Mouse (Mus musculus): ENCODE data around the gene Adgrg6. TPM values are rescaled to one million over a fixed set of nuclear protein-coding genes. Genes with fewer than 3 reads are reported as not detected.

The Adgrg6 gene
- polyA plus RNA-seq, 1 experiment from 2014 or later = 0.27 TPM

DNA sequence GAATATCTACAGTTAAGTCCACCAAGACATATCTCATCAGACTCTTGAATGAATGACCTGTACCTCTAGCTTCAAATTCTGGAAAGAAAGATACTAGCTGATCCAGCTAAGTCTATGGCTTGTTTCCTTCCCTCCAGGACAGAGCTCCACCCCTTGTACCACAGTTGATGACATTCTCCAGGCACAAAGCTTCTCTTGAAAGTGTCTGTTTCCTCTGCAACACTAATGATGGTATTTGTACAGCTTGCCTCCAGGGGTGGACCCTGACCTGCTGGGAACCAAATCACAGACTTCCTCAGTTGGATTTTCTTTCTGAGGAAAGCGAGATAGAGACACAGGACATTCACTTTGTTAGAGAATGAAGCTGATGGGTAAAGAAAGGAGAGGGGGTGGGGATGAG lies 69.1 kb downstream of the Adgrg6 start:
- H3K4me1 ChIP-seq = no peaks in the 10 kb centered on the region
- no peaks in the 10 kb centered on the region for H3K27me3 ChIP-seq (ENCODE audit: poor library complexity, severe bottlenecking)
- 65% methylated on average over 1 of the region's 1 CpGs for WGBS
- no peak overlapping the region for H3K27ac ChIP-seq
- H3K4me3 ChIP-seq = no peak overlapping the region
- H3K9me3 ChIP-seq = no peaks in the 10 kb centered on the region
- no peaks in the 10 kb centered on the region for H3K36me3 ChIP-seq (replicated peaks)
- DNase-seq (ENCODE audit: extremely low spot score, low spot score) = no peak

DNA sequence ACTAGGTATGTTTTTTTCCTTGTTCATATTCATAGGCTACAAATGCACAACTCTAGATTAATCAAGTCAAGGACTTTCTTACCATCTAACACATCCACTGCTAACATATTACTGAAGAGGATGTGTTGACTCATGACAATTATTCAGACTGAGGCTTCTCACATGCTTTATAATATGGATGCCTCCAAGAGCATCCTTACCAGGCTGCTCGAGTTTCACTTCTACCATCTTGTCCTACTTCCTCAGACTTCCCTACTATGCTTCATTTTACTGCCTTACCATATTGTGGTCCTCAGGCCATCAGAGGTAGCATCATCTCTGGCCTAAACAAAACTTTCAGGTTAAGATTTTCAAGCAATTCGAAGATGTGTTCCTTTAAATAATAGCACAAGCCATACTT lies 69.8 kb downstream of the Adgrg6 start:
- WGBS = 82% methylated on average over 2 of the region's 2 CpGs
- DNase-seq (ENCODE audit: extremely low spot score, low spot score) = no peak
- no peaks in the 10 kb centered on the region for H3K27me3 ChIP-seq (ENCODE audit: poor library complexity, severe bottlenecking)
- 0 out of 2 replicates have a peak, but pooled peaks cover 4% of the 10 kb centered on the region for H3K4me1 ChIP-seq
- H3K4me3 ChIP-seq = no peak overlapping the region
- no peaks in the 10 kb centered on the region for H3K36me3 ChIP-seq (replicated peaks)
- no peaks in the 10 kb centered on the region for H3K9me3 ChIP-seq
- no peak overlapping the region for H3K27ac ChIP-seq

DNA sequence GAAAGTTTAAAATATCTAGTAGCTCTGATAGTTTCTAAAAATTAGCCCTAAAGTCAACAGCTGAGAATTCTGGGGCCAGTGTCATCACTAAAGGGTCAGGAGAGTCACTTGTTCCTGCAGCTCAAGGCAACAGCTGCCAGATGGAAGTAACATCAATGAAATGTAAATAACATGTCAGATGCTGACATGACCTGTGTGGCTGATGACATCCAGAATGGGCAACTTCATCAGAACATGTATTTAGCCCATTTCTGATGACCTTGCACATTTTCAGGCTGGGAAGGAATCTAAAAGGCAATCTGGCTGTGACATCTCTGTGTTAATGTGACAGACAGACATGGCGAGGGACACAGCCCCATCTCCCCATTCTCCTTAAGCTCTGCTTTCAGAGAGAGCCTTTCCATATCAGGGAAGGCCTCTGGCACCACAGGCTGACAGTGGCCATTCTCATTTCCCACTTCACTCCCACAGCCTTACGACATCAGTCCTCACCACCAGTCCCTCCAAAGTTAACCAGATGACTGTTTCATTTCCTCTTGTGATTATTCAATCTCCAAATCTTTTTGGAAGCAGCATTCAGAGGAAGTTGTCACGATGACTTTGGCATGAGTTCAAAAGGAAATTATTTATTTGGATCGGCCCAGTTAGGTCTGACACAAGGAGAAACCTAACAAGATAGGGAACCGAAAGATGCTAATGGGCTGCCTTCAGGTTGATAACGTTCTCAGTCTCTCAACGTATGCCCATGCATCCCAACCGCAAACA lies 70.7 kb downstream of the Adgrg6 start:
- Histone ChIP-seq H3K27ac (no peak overlapping the region), H3K36me3 (replicated peaks) (no peaks in the 10 kb centered on the region), H3K4me1 (0 out of 2 replicates have a peak, but pooled peaks cover 4% of the 10 kb centered on the region), H3K4me3 (no peak overlapping the region), H3K9me3 (no peaks in the 10 kb centered on the region), H3K27me3 (ENCODE audit: poor library complexity, severe bottlenecking) (no peaks in the 10 kb centered on the region)
- 93% methylated on average over 8 of the region's 8 CpGs for WGBS
- no peak for DNase-seq (ENCODE audit: extremely low spot score, low spot score)

GRCm38 (mm10) chr10:14471039-14471550 lies 74.4 kb downstream of the Adgrg6 start:
- H3K4me3 ChIP-seq = no peak overlapping the region
- DNase-seq (ENCODE audit: extremely low spot score, low spot score) = no peak
- H3K4me1 ChIP-seq = 0 out of 2 replicates have a peak, but pooled peaks cover 4% of the 10 kb centered on the region
- H3K27ac ChIP-seq = no peak overlapping the region
- no peaks in the 10 kb centered on the region for H3K9me3 ChIP-seq
- 70% methylated on average over 5 of the region's 5 CpGs for WGBS
- no peaks in the 10 kb centered on the region for H3K36me3 ChIP-seq (replicated peaks)
- H3K27me3 ChIP-seq (ENCODE audit: poor library complexity, severe bottlenecking) = no peaks in the 10 kb centered on the region

GRCm38 (mm10) chr10:14468623-14469022 lies 76.8 kb downstream of the Adgrg6 start:
- 0 out of 2 replicates have a peak, but pooled peaks cover 4% of the 10 kb centered on the region for H3K4me1 ChIP-seq
- H3K4me3 ChIP-seq = no peak overlapping the region
- no peaks in the 10 kb centered on the region for H3K9me3 ChIP-seq
- 92% methylated on average over 10 of the region's 10 CpGs for WGBS
- H3K36me3 ChIP-seq (replicated peaks) = no peaks in the 10 kb centered on the region
- H3K27me3 ChIP-seq (ENCODE audit: poor library complexity, severe bottlenecking) = no peaks in the 10 kb centered on the region
- no peak overlapping the region for H3K27ac ChIP-seq
- DNase-seq (ENCODE audit: extremely low spot score, low spot score) = no peak

DNA sequence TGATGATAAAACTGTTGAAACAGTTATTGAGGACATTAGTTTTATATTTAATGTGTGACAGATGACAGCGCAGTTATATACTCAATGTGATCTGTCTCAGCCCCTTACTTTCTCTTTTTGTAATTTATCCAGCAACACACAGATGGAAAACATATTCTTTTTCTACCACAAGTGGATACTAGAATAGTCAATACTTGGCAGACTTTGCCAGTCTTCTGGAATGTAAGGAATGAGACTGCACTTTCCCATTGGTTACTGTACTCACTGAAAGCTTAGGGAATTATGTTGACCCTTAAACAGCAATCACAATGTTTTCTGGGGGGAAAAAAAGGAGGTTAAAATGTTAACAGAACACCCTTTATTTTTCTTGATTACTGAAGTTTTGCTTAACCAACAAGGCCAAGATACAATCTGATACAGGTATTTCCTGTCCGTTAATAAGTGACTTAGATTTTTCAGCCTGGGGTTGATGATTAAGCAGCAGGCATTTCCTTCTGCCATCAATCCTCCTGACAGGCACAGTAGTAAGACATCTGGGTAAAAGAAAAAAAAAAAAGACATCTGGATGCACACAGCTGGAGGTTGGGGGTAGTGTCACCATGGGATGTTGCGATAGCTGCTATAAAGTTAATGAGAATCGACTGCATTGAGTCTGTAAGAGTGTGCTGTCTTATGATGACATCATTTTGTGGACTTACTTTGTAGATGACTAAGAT lies 81.5 kb downstream of the Adgrg6 start:
- H3K9me3 ChIP-seq = no peaks in the 10 kb centered on the region
- no peak for DNase-seq (ENCODE audit: extremely low spot score, low spot score)
- H3K4me3 ChIP-seq = no peak overlapping the region
- H3K27ac ChIP-seq = no peak overlapping the region
- no peaks in the 10 kb centered on the region for H3K4me1 ChIP-seq
- H3K36me3 ChIP-seq (replicated peaks) = no peaks in the 10 kb centered on the region
- no peaks in the 10 kb centered on the region for H3K27me3 ChIP-seq (ENCODE audit: poor library complexity, severe bottlenecking)
- 89% methylated on average over 4 of the region's 4 CpGs for WGBS

- H3K4me3 ChIP-seq = no peak overlapping the region
- no peaks in the 10 kb centered on the region for H3K36me3 ChIP-seq (replicated peaks)
- no peaks in the 10 kb centered on the region for H3K27me3 ChIP-seq (ENCODE audit: poor library complexity, severe bottlenecking)
- no peak overlapping the region for H3K27ac ChIP-seq
- 90% methylated on average over 4 of the region's 4 CpGs for WGBS
- H3K4me1 ChIP-seq = no peaks in the 10 kb centered on the region
- DNase-seq (ENCODE audit: extremely low spot score, low spot score) = no peak
- no peaks in the 10 kb centered on the region for H3K9me3 ChIP-seq
These were observed 84.4 kb downstream of the Adgrg6 start for GRCm38 (mm10) chr10:14460933-14461514.

GRCm38 (mm10) chr10:14460252-14460932 lies 85.1 kb downstream of the Adgrg6 start:
- DNase-seq (ENCODE audit: extremely low spot score, low spot score) = no peak
- 73% methylated on average over 5 of the region's 5 CpGs for WGBS
- no peaks in the 10 kb centered on the region for H3K27me3 ChIP-seq (ENCODE audit: poor library complexity, severe bottlenecking)
- no peaks in the 10 kb centered on the region for H3K4me1 ChIP-seq
- H3K27ac ChIP-seq = no peak overlapping the region
- no peaks in the 10 kb centered on the region for H3K9me3 ChIP-seq
- no peak overlapping the region for H3K4me3 ChIP-seq
- no peaks in the 10 kb centered on the region for H3K36me3 ChIP-seq (replicated peaks)

DNA sequence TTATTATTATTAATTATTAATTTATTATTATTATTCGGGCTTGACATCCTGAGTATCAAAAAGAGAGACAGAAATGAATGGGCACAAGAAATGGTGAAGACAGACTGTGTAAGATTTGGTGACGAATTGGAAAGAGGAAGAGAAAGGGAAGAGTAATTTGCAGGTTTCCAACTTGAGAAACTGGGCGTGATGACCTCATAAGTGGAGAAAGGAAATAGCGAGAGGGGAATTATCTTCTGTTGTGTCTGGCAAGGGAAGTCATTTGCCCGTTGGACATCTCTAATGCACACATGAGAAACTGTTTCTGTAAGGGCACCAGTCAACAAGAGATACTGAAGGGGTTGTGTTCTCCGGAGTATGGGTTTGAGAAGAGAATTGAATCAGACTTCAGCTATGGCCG lies 85.6 kb downstream of the Adgrg6 start:
- WGBS = 84% methylated on average over 7 of the region's 7 CpGs
- H3K4me1 ChIP-seq = no peaks in the 10 kb centered on the region

GRCm38 (mm10) chr10:14459330-14459729 lies 86.1 kb downstream of the Adgrg6 start:
- H3K4me3 ChIP-seq = no peak overlapping the region
- H3K27ac ChIP-seq = no peak overlapping the region
- no peaks in the 10 kb centered on the region for H3K36me3 ChIP-seq (replicated peaks)
- no peaks in the 10 kb centered on the region for H3K27me3 ChIP-seq (ENCODE audit: poor library complexity, severe bottlenecking)
- H3K4me1 ChIP-seq = no peaks in the 10 kb centered on the region
- 93% methylated on average over 10 of the region's 10 CpGs for WGBS
- DNase-seq (ENCODE audit: extremely low spot score, low spot score) = no peak
- no peaks in the 10 kb centered on the region for H3K9me3 ChIP-seq

More for the DNA sequence above, 85.6 kb downstream of the Adgrg6 start:
- no peak for DNase-seq (ENCODE audit: extremely low spot score, low spot score)
- no peak overlapping the region for H3K27ac ChIP-seq
- no peak overlapping the region for H3K4me3 ChIP-seq
- no peaks in the 10 kb centered on the region for H3K27me3 ChIP-seq (ENCODE audit: poor library complexity, severe bottlenecking)
- H3K9me3 ChIP-seq = no peaks in the 10 kb centered on the region
- H3K36me3 ChIP-seq (replicated peaks) = no peaks in the 10 kb centered on the region

- WGBS = 84% methylated on average over 4 of the region's 4 CpGs
- DNase-seq (ENCODE audit: extremely low spot score, low spot score) = no peak
These were observed 91.0 kb downstream of the Adgrg6 start for GRCm38 (mm10) chr10:14454481-14454880.

GRCm38 (mm10) chr10:14451811-14452210 lies 93.6 kb downstream of the Adgrg6 start:
- no peak for DNase-seq (ENCODE audit: extremely low spot score, low spot score)
- Histone ChIP-seq H3K27ac (no peak overlapping the region), H3K9me3 (no peaks in the 10 kb centered on the region), H3K36me3 (replicated peaks) (no peaks in the 10 kb centered on the region), H3K27me3 (ENCODE audit: poor library complexity, severe bottlenecking) (no peaks in the 10 kb centered on the region), H3K4me1 (no peaks in the 10 kb centered on the region), H3K4me3 (no peak overlapping the region)
- 44% methylated on average over 3 of the region's 3 CpGs for WGBS

More at GRCm38 (mm10) chr10:14454481-14454880, 91.0 kb downstream of the Adgrg6 start:
- H3K4me3 ChIP-seq = no peak overlapping the region
- H3K27me3 ChIP-seq (ENCODE audit: poor library complexity, severe bottlenecking) = no peaks in the 10 kb centered on the region
- H3K9me3 ChIP-seq = no peaks in the 10 kb centered on the region
- no peak overlapping the region for H3K27ac ChIP-seq
- no peaks in the 10 kb centered on the region for H3K4me1 ChIP-seq
- no peaks in the 10 kb centered on the region for H3K36me3 ChIP-seq (replicated peaks)

Data from forebrain, embryonic 10.5 days (tissue).